Mouse (Mus musculus): Measurements from ENCODE around the gene Faxc. TPM values are rescaled to one million over a fixed set of nuclear protein-coding genes. Genes with fewer than 3 reads are reported as not detected.

The Faxc gene
- 20.1 and 27.9 TPM in 2 replicates for polyA plus RNA-seq (2012; rRNA removed)

DNA sequence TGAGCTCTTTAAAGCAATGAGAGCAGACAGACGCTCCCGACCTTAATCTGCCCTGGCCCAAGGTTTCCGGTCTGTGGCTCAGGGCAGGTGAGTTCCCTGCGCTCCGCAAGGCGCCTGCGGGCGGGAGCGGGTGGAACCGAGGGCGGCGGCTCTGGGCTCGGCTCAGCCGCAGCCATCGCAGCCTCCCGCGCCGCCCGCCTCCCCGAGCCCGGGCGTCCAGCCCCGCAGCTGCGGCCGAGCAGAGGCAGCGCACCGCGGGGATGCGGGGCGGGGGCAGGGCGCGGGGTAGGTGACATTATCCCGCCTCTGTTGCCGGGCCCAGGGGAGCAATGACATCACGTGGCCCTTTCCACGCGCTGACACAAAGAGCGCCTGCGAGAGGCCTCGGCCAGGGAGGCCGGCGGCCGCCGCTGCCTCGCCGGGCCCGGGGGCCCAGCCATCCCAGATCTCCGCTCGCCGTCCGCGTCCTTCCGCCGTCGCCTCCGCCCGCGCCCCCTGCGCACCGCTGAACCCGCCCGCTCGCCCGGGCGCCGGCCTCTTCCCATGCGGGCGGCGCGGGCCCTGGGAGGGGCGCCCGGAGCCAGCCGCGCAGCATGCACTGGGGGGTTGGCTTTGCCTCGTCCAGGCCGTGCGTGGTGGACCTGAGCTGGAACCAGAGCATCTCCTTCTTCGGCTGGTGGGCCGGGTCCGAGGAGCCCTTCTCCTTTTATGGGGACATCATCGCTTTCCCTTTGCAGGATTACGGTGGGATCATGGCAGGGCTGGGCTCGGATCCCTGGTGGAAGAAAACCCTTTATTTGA is at the start of gene Faxc:
Faxc (plus strand) TSS at position 359 of the 801 bp plus-strand sequence.

Other genes with a start within 250 kb of the Faxc start
- 2.5 and 5.3 TPM in 2 replicates for gene Prdm13, start 245.4 kb upstream of the Faxc start, polyA plus RNA-seq (2012; rRNA removed)
- gene Ccnc, start 203.6 kb upstream of the Faxc start, polyA plus RNA-seq (2012; rRNA removed), result 18.7 and 30.0 TPM in 2 replicates
- 14.9 and 16.4 TPM in 2 replicates for gene Usp45, start 164.2 kb upstream of the Faxc start, polyA plus RNA-seq (2012; rRNA removed)
- gene Tstd3, start 164.1 kb upstream of the Faxc start, polyA plus RNA-seq (2012; rRNA removed), result 14.0 and 15.4 TPM in 2 replicates
- 292 and 320 TPM in 2 replicates for gene Pnisr, start 83.7 kb upstream of the Faxc start, polyA plus RNA-seq (2012; rRNA removed)
- gene Coq3, start 51.7 kb upstream of the Faxc start, polyA plus RNA-seq (2012; rRNA removed), result 5.9 and 7.0 TPM in 2 replicates

Measured in central nervous system, embryonic 11.5 days (tissue).